Mouse (Mus musculus) lung, embryonic 15.5 days (tissue): ENCODE results near the gene Fto. TPM values are rescaled to one million over a fixed set of nuclear protein-coding genes. Genes with fewer than 3 reads are reported as not detected.
A peak's percentile ranks its signal among the peaks of the same experiment; 100 is the strongest.

Source experiments
- ATAC-seq: fragments of 200-750 bp; cut with Nextera tagmentation; 2 replicates; pipeline ENCODE4 v1.8.0; 2017; ENCODE audit warnings: moderate number of reproducible peaks, borderline replicate concordance; ENCODE audit not compliant: low FRiP score, low TSS enrichment; ENCODE audit errors: extremely low read depth
- H3K27ac ChIP-seq: fragments of 300-500 bp; sonication (generic); 2 replicates; pipeline ENCODE4 v1.5.1; 2015; ENCODE audit warnings: moderate library complexity, mild to moderate bottlenecking, inconsistent platforms
- H3K27me3 ChIP-seq: fragments of 300-500 bp; sonication (generic); 2 replicates; pipeline ENCODE4 v1.6.1; 2015; ENCODE audit warnings: inconsistent platforms
- H3K36me3 ChIP-seq: fragments of 300-500 bp; sonication (generic); 2 replicates; pipeline ENCODE4 v1.6.1; 2015; ENCODE audit warnings: inconsistent platforms
- H3K4me1 ChIP-seq: fragments of 300-500 bp; sonication (generic); 2 replicates; pipeline ENCODE4 v1.6.1; 2015; ENCODE audit warnings: inconsistent platforms
- H3K4me2 ChIP-seq: fragments of 300-500 bp; sonication (generic); 2 replicates; pipeline ENCODE4 v1.6.1; 2015; ENCODE audit warnings: inconsistent platforms, mild to moderate bottlenecking, moderate library complexity
- H3K4me3 ChIP-seq: fragments of 300-500 bp; sonication (generic); 2 replicates; pipeline ENCODE4 v1.5.1; 2015; ENCODE audit warnings: mild to moderate bottlenecking, inconsistent platforms
- H3K9ac ChIP-seq: fragments of 300-500 bp; sonication (generic); 2 replicates; pipeline ENCODE4 v1.6.1; 2015; ENCODE audit warnings: inconsistent platforms
- H3K9me3 ChIP-seq: fragments of 300-500 bp; sonication (generic); 2 replicates; pipeline ENCODE4 v1.6.1; 2016; ENCODE audit warnings: inconsistent platforms
- WGBS: fragments of 180-500 bp; shearing (Covaris S2); methylation state at CpG from one replicate; pipeline ENCODE4 v1.1.7; 2015; 5-methylcytosine and 5-hydroxymethylcytosine counted together
- polyA plus RNA-seq: library from polyadenylated mRNA; unstranded; fragments of >200 nt; fragmentation: Nextera tagmentation; extraction: Ambion mirVana; gene quantifications from 2 replicates; pipeline ENCODE4 v1.2.1, GENCODE M21; 2015

The Fto gene
- polyA plus RNA-seq, 1 experiment from 2014 or later, result 91.2 TPM

- WGBS, result 86% methylated on average over 10 of the region's 10 CpGs
- no peaks in the 10 kb centered on the region for H3K27me3 ChIP-seq
- H3K27ac ChIP-seq, result no peak overlapping the region; the same call in 1 of the 2 replicates
- no peaks in the 10 kb centered on the region for H3K9me3 ChIP-seq
- H3K9ac ChIP-seq, result no peak overlapping the region
- no peak overlapping the region for H3K4me2 ChIP-seq
- ATAC-seq, result no peak
- no peaks in the 10 kb centered on the region for H3K36me3 ChIP-seq
- H3K4me3 ChIP-seq, result no peak overlapping the region
- H3K4me1 ChIP-seq, result peaks cover 24% of the 10 kb centered on the region; the same call in 1 of the 2 replicates
Measured at GRCm38 (mm10) chr8:91360644-91361357, 47.5 kb downstream of the Fto start.

- H3K9ac ChIP-seq, result no peak overlapping the region
- no peaks in the 10 kb centered on the region for H3K36me3 ChIP-seq
- H3K27me3 ChIP-seq, result no peaks in the 10 kb centered on the region
- no peak overlapping the region for H3K4me2 ChIP-seq
- peaks cover 11% of the 10 kb centered on the region; the same call in 1 of the 2 replicates for H3K4me1 ChIP-seq
- H3K9me3 ChIP-seq, result no peaks in the 10 kb centered on the region
- H3K4me3 ChIP-seq, result no peak overlapping the region
- ATAC-seq, result no peak
- H3K27ac ChIP-seq, result no peak overlapping the region
- 84% methylated on average over 10 of the region's 10 CpGs for WGBS
Measured at GRCm38 (mm10) chr8:91363272-91363860, 50.0 kb downstream of the Fto start.

GRCm38 (mm10) chr8:91364216-91364615, 50.9 kb downstream of the Fto start:
- H3K4me1 ChIP-seq, result 0 out of 2 replicates have a peak, but pooled peaks cover 9% of the 10 kb centered on the region
- no peaks in the 10 kb centered on the region for H3K36me3 ChIP-seq
- 87% methylated on average over 6 of the region's 6 CpGs for WGBS
- H3K4me3 ChIP-seq, result no peak overlapping the region
- no peak overlapping the region for H3K9ac ChIP-seq
- no peaks in the 10 kb centered on the region for H3K9me3 ChIP-seq
- no peaks in the 10 kb centered on the region for H3K27me3 ChIP-seq
- H3K4me2 ChIP-seq, result no peak overlapping the region
- no peak for ATAC-seq
- H3K27ac ChIP-seq, result no peak overlapping the region

- no peak overlapping the region for H3K9ac ChIP-seq
Measured at GRCm38 (mm10) chr8:91365804-91366203, 52.5 kb downstream of the Fto start.

GRCm38 (mm10) chr8:91370899-91371298, 57.6 kb downstream of the Fto start:
- Histone ChIP-seq H3K36me3 (no peaks in the 10 kb centered on the region), H3K9me3 (no peaks in the 10 kb centered on the region), H3K4me2 (peak overlapping the region; percentile 5; the same call in 1 of the 2 replicates), H3K27ac (0 out of 2 replicates have a peak overlapping the region, but pooled peaks have one; percentile 12), H3K4me3 (no peak overlapping the region), H3K9ac (no peak overlapping the region), H3K4me1 (peaks cover 40% of the 10 kb centered on the region), H3K27me3 (no peaks in the 10 kb centered on the region)
- no peak for ATAC-seq
- 10% methylated on average over 12 of the region's 12 CpGs for WGBS

More at GRCm38 (mm10) chr8:91365804-91366203, 52.5 kb downstream of the Fto start:
- H3K36me3 ChIP-seq, result no peaks in the 10 kb centered on the region
- no peaks in the 10 kb centered on the region for H3K9me3 ChIP-seq
- ATAC-seq, result no peak
- H3K4me3 ChIP-seq, result no peak overlapping the region
- peaks cover 11% of the 10 kb centered on the region; the same call in 1 of the 2 replicates for H3K4me1 ChIP-seq
- no peak overlapping the region for H3K4me2 ChIP-seq
- H3K27me3 ChIP-seq, result no peaks in the 10 kb centered on the region
- no peak overlapping the region for H3K27ac ChIP-seq

DNA sequence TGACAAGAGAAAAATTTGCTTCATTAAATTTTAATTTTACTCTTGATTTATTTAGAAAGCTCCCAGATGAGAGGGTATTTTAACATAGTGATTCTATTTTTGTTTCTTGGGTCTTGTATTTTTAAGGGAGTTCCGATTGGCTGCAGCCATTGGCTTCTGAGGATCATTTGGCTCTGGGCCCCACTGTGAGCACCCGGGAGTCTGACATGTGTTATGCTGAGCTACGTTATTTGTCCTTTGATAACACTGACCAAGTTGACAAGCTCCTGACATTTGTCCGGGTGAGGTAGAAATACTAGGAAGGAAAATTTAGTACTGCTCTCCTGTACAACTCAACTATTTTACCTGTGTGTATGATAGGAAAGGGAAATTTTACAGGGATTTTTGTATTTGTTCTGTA, 58.7 kb downstream of the Fto start:
- Histone ChIP-seq H3K27ac (no peak overlapping the region), H3K36me3 (no peaks in the 10 kb centered on the region), H3K4me1 (peaks cover 49% of the 10 kb centered on the region), H3K9me3 (no peaks in the 10 kb centered on the region), H3K4me3 (no peak overlapping the region), H3K27me3 (no peaks in the 10 kb centered on the region), H3K9ac (no peak overlapping the region), H3K4me2 (no peak overlapping the region)
- no peak for ATAC-seq
- 24% methylated on average over 4 of the region's 4 CpGs for WGBS

GRCm38 (mm10) chr8:91372780-91373577, 59.7 kb downstream of the Fto start:
- Histone ChIP-seq H3K4me1 (peaks cover 58% of the 10 kb centered on the region), H3K4me2 (no peak overlapping the region), H3K9ac (no peak overlapping the region), H3K27me3 (no peaks in the 10 kb centered on the region), H3K4me3 (no peak overlapping the region), H3K36me3 (no peaks in the 10 kb centered on the region), H3K9me3 (no peaks in the 10 kb centered on the region), H3K27ac (no peak overlapping the region)
- WGBS, result 71% methylated on average over 9 of the region's 9 CpGs
- ATAC-seq, result no peak

GRCm38 (mm10) chr8:91375054-91375938, 62.0 kb downstream of the Fto start:
- no peak overlapping the region for H3K27ac ChIP-seq
- no peak for ATAC-seq
- H3K4me3 ChIP-seq, result no peak overlapping the region
- H3K27me3 ChIP-seq, result no peaks in the 10 kb centered on the region
- no peaks in the 10 kb centered on the region for H3K36me3 ChIP-seq
- H3K4me2 ChIP-seq, result no peak overlapping the region
- peaks cover 77% of the 10 kb centered on the region for H3K4me1 ChIP-seq
- H3K9me3 ChIP-seq, result no peaks in the 10 kb centered on the region
- H3K9ac ChIP-seq, result no peak overlapping the region
- WGBS, result 48% methylated on average over 20 of the region's 20 CpGs

GRCm38 (mm10) chr8:91376785-91377184, 63.5 kb downstream of the Fto start:
- Histone ChIP-seq H3K4me2 (no peak overlapping the region), H3K36me3 (no peaks in the 10 kb centered on the region), H3K4me1 (peaks cover 78% of the 10 kb centered on the region), H3K27ac (peak overlapping the region; percentile 14; the same call in 1 of the 2 replicates), H3K27me3 (no peaks in the 10 kb centered on the region), H3K9me3 (no peaks in the 10 kb centered on the region), H3K4me3 (no peak overlapping the region), H3K9ac (no peak overlapping the region)
- 32% methylated on average over 11 of the region's 11 CpGs for WGBS
- no peak for ATAC-seq

GRCm38 (mm10) chr8:91377275-91377674, 64.0 kb downstream of the Fto start:
- no peak for ATAC-seq
- 58% methylated on average over 6 of the region's 6 CpGs for WGBS
- no peaks in the 10 kb centered on the region for H3K9me3 ChIP-seq
- no peak overlapping the region for H3K4me3 ChIP-seq
- H3K4me1 ChIP-seq, result peaks cover 76% of the 10 kb centered on the region
- H3K36me3 ChIP-seq, result no peaks in the 10 kb centered on the region
- H3K4me2 ChIP-seq, result no peak overlapping the region
- no peak overlapping the region for H3K9ac ChIP-seq
- no peaks in the 10 kb centered on the region for H3K27me3 ChIP-seq
- H3K27ac ChIP-seq, result peak overlapping the region; percentile 14; the same call in 1 of the 2 replicates

- WGBS, result 37% methylated on average over 13 of the region's 13 CpGs
- Histone ChIP-seq H3K27ac (peak overlapping the region; percentile 80; the same call in 1 of the 2 replicates), H3K27me3 (no peaks in the 10 kb centered on the region), H3K9ac (no peak overlapping the region), H3K4me3 (no peak overlapping the region), H3K36me3 (no peaks in the 10 kb centered on the region), H3K9me3 (no peaks in the 10 kb centered on the region), H3K4me2 (no peak overlapping the region), H3K4me1 (peaks cover 76% of the 10 kb centered on the region)
- no peak; the same call in 1 of the 2 replicates for ATAC-seq
Measured at GRCm38 (mm10) chr8:91378846-91379499, 65.6 kb downstream of the Fto start.
